Mouse (Mus musculus) retina, embryonic 14.5 days (tissue): Measurements from ENCODE around the gene S100a4.

Source experiments
- DNase-seq: peaks from one replicate; pipeline ENCODE4 v3.0.0-alpha.2; 2015; ENCODE audit warnings: low spot score

S100a4 gene

GRCm38 (mm10) chr3:90600036-90600435, 3.5 kb upstream of the S100a4 start:
- no peak for DNase-seq

GRCm38 (mm10) chr3:90600458-90601195, 2.9 kb upstream of the S100a4 start:
- no peak for DNase-seq

GRCm38 (mm10) chr3:90601486-90602110, 2.0 kb upstream of the S100a4 start, which contains the start of gene Gm42674:
Gm42674 (plus strand) TSS chr3:90601904.
- no peak for DNase-seq

GRCm38 (mm10) chr3:90604416-90604815, 845 bp downstream of the S100a4 start:
- no peak for DNase-seq

- no peak for DNase-seq
Measured at GRCm38 (mm10) chr3:90605049-90605448, 1.5 kb downstream of the S100a4 start.

GRCm38 (mm10) chr3:90605736-90606135, 2.2 kb downstream of the S100a4 start:
- no peak for DNase-seq

GRCm38 (mm10) chr3:90606185-90606584, 2.6 kb downstream of the S100a4 start:
- DNase-seq: no peak

- no peak for DNase-seq
Measured at GRCm38 (mm10) chr3:90607361-90607760, 3.8 kb downstream of the S100a4 start.

- no peak for DNase-seq
Measured at GRCm38 (mm10) chr3:90608223-90608622, 4.7 kb downstream of the S100a4 start, which contains the start of gene S100a5. S100a5 (plus strand) TSS chr3:90608523.

- DNase-seq: no peak
Measured at GRCm38 (mm10) chr3:90609102-90609501, 5.5 kb downstream of the S100a4 start.

GRCm38 (mm10) chr3:90611494-90611893, 7.9 kb downstream of the S100a4 start:
- DNase-seq: no peak

- no peak for DNase-seq
Measured at GRCm38 (mm10) chr3:90612061-90612460, 8.5 kb downstream of the S100a4 start.

GRCm38 (mm10) chr3:90612728-90613291, 9.2 kb downstream of the S100a4 start, which contains the start of gene S100a6:
S100a6 (plus strand) TSS chr3:90612882.
- peak; percentile 82 for DNase-seq

GRCm38 (mm10) chr3:90613461-90614147, 10.0 kb downstream of the S100a4 start:
- no peak for DNase-seq

GRCm38 (mm10) chr3:90614148-90614530, 10.6 kb downstream of the S100a4 start:
- no peak for DNase-seq

GRCm38 (mm10) chr3:90614611-90615251, 11.2 kb downstream of the S100a4 start:
- no peak for DNase-seq

GRCm38 (mm10) chr3:90615415-90615814, 11.8 kb downstream of the S100a4 start:
- DNase-seq: peak; percentile 71

GRCm38 (mm10) chr3:90615911-90616310, 12.3 kb downstream of the S100a4 start:
- no peak for DNase-seq

GRCm38 (mm10) chr3:90617586-90617985, 14.0 kb downstream of the S100a4 start:
- DNase-seq: no peak

- no peak for DNase-seq
Measured at GRCm38 (mm10) chr3:90621552-90621951, 18.0 kb downstream of the S100a4 start.

GRCm38 (mm10) chr3:90623435-90624071, 20.0 kb downstream of the S100a4 start:
- DNase-seq: peak; percentile 69
